8 mouse cellular contexts compared by ENCODE assay signal in the genomic region with DNA sequence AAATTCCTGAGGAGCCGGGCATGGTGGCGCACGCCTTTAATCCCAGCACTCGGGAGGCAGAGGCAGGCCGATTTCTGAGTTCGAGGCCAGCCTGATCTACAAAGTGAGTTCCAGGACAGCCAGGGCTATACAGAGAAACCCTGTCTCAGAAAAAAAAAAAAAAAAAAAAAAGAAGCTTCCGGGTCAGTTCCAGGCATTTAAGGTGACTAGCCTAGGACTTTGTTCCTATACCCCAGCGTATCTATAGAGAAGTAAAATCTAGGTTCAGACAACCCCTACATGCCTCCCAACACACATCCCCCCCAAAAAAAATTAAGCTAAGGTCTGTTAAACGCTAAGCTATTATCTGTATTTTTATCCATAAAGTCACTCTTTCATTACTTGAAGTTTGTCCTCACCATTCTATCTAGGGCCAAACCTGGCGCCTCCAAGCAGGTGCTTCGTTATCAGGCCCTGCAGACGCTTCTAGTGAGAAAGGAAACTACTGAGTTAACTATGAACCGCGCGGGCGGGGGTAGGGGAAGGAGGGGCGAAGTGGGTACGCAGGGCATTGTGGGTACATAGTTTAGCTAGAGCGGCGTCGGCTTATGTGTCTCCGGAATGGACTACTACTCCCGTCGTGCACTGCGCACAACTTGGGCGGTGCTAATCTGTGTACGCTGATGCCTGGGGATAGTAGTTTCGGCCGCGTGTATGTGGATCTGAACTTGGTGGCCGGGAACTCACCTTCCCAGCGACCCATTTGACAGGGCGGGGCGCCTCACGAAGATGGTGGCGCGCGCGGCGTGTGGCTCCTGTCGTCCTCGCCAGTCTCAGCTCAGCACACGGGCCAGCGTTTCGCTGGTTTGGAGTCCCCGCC. TPM values are rescaled to one million over a fixed set of nuclear protein-coding genes. Genes with fewer than 3 reads are reported as not detected.
A peak's percentile ranks its signal among the peaks of the same experiment; 100 is the strongest.
DNase-seq lines count a peak whose midpoint lies in the region; ATAC-seq and TF ChIP-seq lines count a peak whose summit lies in the region.

A gene (plus strand): TSS at position 669 of the 859 bp plus-strand sequence.

- peaks cover 38% of the 10 kb centered on the region for H3K4me1 ChIP-seq in heart, embryonic 12.5 days (replicated peaks)
- peaks cover 16% of the 10 kb centered on the region for H3K4me1 ChIP-seq in kidney, postnatal 0 days (replicated peaks; ENCODE audit: insufficient read depth, low read length)
- peaks cover 41% of the 10 kb centered on the region for H3K4me1 ChIP-seq in liver, embryonic 11.5 days (replicated peaks; ENCODE audit: control insufficient read depth, insufficient read depth, low read length)
- peaks cover 10% of the 10 kb centered on the region for H3K4me1 ChIP-seq in stomach, embryonic 14.5 days (ENCODE audit: control insufficient read depth, insufficient read depth, low read length)

- H3K4me2 ChIP-seq in heart, embryonic 12.5 days, result peak within 1 kb of the TSS; percentile 84
- peak within 1 kb of the TSS; percentile 74 for H3K4me2 ChIP-seq in kidney, postnatal 0 days (ENCODE audit: low read length)
- H3K4me2 ChIP-seq in liver, embryonic 11.5 days, result peak within 1 kb of the TSS; percentile 83
- peak within 1 kb of the TSS; percentile 78 for H3K4me2 ChIP-seq in stomach, embryonic 14.5 days (replicated peaks; ENCODE audit: low read depth, low read length)

- H3K27ac ChIP-seq in heart, embryonic 12.5 days (ENCODE audit: poor library complexity, severe bottlenecking), result peak within 1 kb of the TSS; percentile 72
- H3K27ac ChIP-seq in kidney, postnatal 0 days, result no peak within 1 kb of the TSS
- peak within 1 kb of the TSS; percentile 98 for H3K27ac ChIP-seq in liver, embryonic 11.5 days (ENCODE audit: low read depth, low read length)
- H3K27ac ChIP-seq in stomach, embryonic 14.5 days (ENCODE audit: low read length), result no peak within 1 kb of the TSS

- DNase-seq in CD4-positive helper T cell, adult 2 months (ENCODE audit: low read depth, low spot score), result peak; percentile 99
- peak; percentile 98 for DNase-seq in brain, embryonic 18.5 days (ENCODE audit: low read depth, low spot score)
- peak; percentile 99 for DNase-seq in kidney, postnatal 0 days (ENCODE audit: low spot score)
- peak; percentile 94 for DNase-seq in liver, embryonic 11.5 days (ENCODE audit: low spot score)
- DNase-seq in naive thymus-derived CD4-positive, alpha-beta T cell, adult 2 months (ENCODE audit: low read depth), result peak; percentile 98

- H3K27me3 ChIP-seq in heart, embryonic 12.5 days (replicated peaks), result no peaks in the 10 kb centered on the region
- H3K27me3 ChIP-seq in kidney, postnatal 0 days (ENCODE audit: insufficient read depth, low read length), result no peaks in the 10 kb centered on the region
- H3K27me3 ChIP-seq in liver, embryonic 11.5 days (replicated peaks; ENCODE audit: control insufficient read depth, insufficient read depth, low read length), result no peaks in the 10 kb centered on the region
- no peaks in the 10 kb centered on the region for H3K27me3 ChIP-seq in stomach, embryonic 14.5 days (ENCODE audit: control insufficient read depth, insufficient read depth, low read length)

- 11% methylated on average over 46 of the region's 46 CpGs for WGBS in heart, embryonic 12.5 days
- whole genome bisulfite sequencing in kidney, postnatal 0 days, result 15% methylated on average over 46 of the region's 46 CpGs
- WGBS in liver, embryonic 11.5 days, result 11% methylated on average over 46 of the region's 46 CpGs
- WGBS in stomach, embryonic 14.5 days, result 12% methylated on average over 46 of the region's 46 CpGs

- H3K4me3 ChIP-seq in heart, embryonic 12.5 days, result peak within 1 kb of the TSS; percentile 84
- H3K4me3 ChIP-seq in kidney, postnatal 0 days (replicated peaks; ENCODE audit: low read depth, low read length), result peak within 1 kb of the TSS; percentile 56
- peak within 1 kb of the TSS; percentile 91 for H3K4me3 ChIP-seq in liver, embryonic 11.5 days (ENCODE audit: low read depth, low read length)
- H3K4me3 ChIP-seq in stomach, embryonic 14.5 days (ENCODE audit: low read depth, low read length), result peak within 1 kb of the TSS; percentile 69

- peaks cover 43% of the 10 kb centered on the region for H3K36me3 ChIP-seq in heart, embryonic 12.5 days
- peaks cover 26% of the 10 kb centered on the region for H3K36me3 ChIP-seq in kidney, postnatal 0 days (ENCODE audit: insufficient read depth, low read length)
- peaks cover 33% of the 10 kb centered on the region for H3K36me3 ChIP-seq in liver, embryonic 11.5 days (ENCODE audit: control insufficient read depth, insufficient read depth, low read length)
- H3K36me3 ChIP-seq in stomach, embryonic 14.5 days (ENCODE audit: control insufficient read depth, insufficient read depth, low read length), result peaks cover 26% of the 10 kb centered on the region

- ATAC-seq in erythroid progenitor cell, adult 5-6 weeks (replicated peaks; ENCODE audit: low FRiP score, poor library complexity, severe bottlenecking), result peak; percentile 72
- peak; percentile 97 for ATAC-seq in heart, embryonic 12.5 days (ENCODE audit: insufficient number of reproducible peaks, low FRiP score)
- ATAC-seq in kidney, postnatal 0 days (replicated peaks; ENCODE audit: low FRiP score, low read depth), result peak; percentile 96
- ATAC-seq in liver, embryonic 11.5 days (replicated peaks; ENCODE audit: low FRiP score), result peak; percentile 94
- peak; percentile 98 for ATAC-seq in stomach, embryonic 14.5 days (ENCODE audit: insufficient number of reproducible peaks, insufficient read depth, low FRiP score, low read depth)

- H3K9ac ChIP-seq in heart, embryonic 12.5 days, result peak within 1 kb of the TSS; percentile 85
- H3K9ac ChIP-seq in kidney, postnatal 0 days (ENCODE audit: low read depth, low read length), result peak within 1 kb of the TSS; percentile 52
- H3K9ac ChIP-seq in liver, embryonic 11.5 days (ENCODE audit: low read depth, low read length), result peak within 1 kb of the TSS; percentile 96
- peak within 1 kb of the TSS; percentile 61 for H3K9ac ChIP-seq in stomach, embryonic 14.5 days (replicated peaks; ENCODE audit: low read depth, low read length)

- TF ChIP-seq CTCF in kidney, postnatal 0 days (IDR thresholded peaks at IDR 0.05; ENCODE audit: low read depth), result no peak

- no peaks in the 10 kb centered on the region for H3K9me3 ChIP-seq in heart, embryonic 12.5 days (replicated peaks)
- no peaks in the 10 kb centered on the region for H3K9me3 ChIP-seq in kidney, postnatal 0 days (replicated peaks; ENCODE audit: low read length)
- H3K9me3 ChIP-seq in liver, embryonic 11.5 days (ENCODE audit: control insufficient read depth, low read length), result no peaks in the 10 kb centered on the region
- H3K9me3 ChIP-seq in stomach, embryonic 14.5 days (ENCODE audit: control insufficient read depth, low read depth, low read length), result no peaks in the 10 kb centered on the region

RNA-seq across cellular contexts. Expression of the gene that starts here (rescaled TPM):
- 206 and 249 TPM in 2 replicates for total RNA-seq in erythroid progenitor cell, adult 5-6 weeks (2015; ENCODE audit: low replicate concordance)
- total RNA-seq in erythroid progenitor cell, adult 5-6 weeks (2017; ENCODE audit: low replicate concordance), result 122 and 166 TPM in 2 replicates
- 34.0 and 35.5 TPM in 2 replicates for polyA plus RNA-seq in heart, embryonic 12.5 days (2016; fragmentation: Nextera tagmentation; extraction: Ambion mirVana)
- 28.9 and 29.9 TPM in 2 replicates for polyA plus RNA-seq in kidney, postnatal 0 days (2015; fragmentation: Nextera tagmentation; extraction: Ambion mirVana)
- 219 and 230 TPM in 2 replicates for polyA plus RNA-seq in liver, embryonic 11.5 days (2014; fragmentation: Nextera tagmentation; extraction: Ambion mirVana)
- 54.0 and 61.1 TPM in 2 replicates for polyA plus RNA-seq in stomach, embryonic 14.5 days (2014; fragmentation: Nextera tagmentation; extraction: Ambion mirVana)

Comparison
In these comparisons a context has a peak if more than half of its experiments do, and no peak if none do; other contexts are left out.
1. H3K27ac ChIP-seq: peak in heart, embryonic 12.5 days (single experiment) and liver, embryonic 11.5 days (single experiment); none in kidney, postnatal 0 days (single experiment) and stomach, embryonic 14.5 days (single experiment).
2. Peak in every context shown above with its lines, with median percentiles within 50 percentile points of each other: DNase-seq, ATAC-seq, H3K4me2 ChIP-seq, H3K4me3 ChIP-seq and H3K9ac ChIP-seq.